Comparison of ENCODE assay signal across 9 mouse cellular contexts in the genomic region with DNA sequence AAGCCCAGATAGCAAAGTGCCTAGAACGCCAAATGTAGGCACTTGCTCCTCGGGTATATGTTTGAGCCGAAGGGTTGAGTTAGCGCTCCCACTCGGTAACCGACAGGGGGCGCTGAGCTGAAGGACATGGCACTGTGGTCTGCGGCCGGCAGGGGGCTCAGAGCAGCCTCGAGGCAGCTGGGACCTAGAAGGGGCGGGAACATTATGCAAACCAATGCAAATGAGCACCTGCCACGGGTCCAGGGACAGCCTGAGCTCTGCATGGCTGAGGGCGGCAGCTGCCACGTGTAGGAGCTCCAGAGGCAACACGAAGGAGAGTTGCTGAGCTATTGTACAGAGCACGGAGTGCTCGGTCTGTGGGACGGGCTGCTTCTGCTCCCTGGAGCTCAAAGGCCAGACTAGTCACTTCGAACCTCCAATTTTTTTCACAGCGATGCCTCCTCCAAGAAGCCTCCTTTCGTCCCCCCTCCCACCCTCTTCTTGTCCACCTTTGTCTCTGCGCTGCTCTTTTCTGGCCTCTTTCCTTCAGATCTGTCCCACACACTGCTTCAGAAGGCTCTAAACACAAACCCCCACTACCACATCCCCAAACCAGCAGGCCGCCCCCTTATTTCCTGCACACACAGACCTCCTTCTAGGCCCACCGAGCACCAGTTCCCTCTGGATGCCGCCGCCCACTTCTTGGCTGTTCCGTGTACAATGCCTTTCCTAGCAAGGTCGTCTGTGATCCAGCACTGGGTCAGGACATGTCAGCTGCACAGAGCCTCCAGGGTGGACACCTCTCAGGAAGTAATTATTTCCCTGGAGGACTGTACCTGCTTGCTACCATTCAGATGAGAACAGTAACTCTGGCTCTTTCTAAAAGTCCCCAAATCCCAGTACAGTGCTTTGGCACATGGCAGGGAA. TPM values are rescaled to one million over a fixed set of nuclear protein-coding genes. Genes with fewer than 3 reads are reported as not detected.
A peak's percentile ranks its signal among the peaks of the same experiment; 100 is the strongest.
DNase-seq lines count a peak whose midpoint lies in the region; ATAC-seq and TF ChIP-seq lines count a peak whose summit lies in the region.
"Had no signal": no experiment of that assay in that cellular context is flagged by ENCODE, and none has a peak within 500 bp of the region (broad histone marks: within the 10 kb centered on the region; RNA-seq: fewer than 3 reads in every experiment).

No protein-coding gene starts in this region.

- no peak overlapping the region for H3K27ac ChIP-seq in kidney, embryonic 14.5 days (ENCODE audit: low read depth, low read length)
- H3K27ac ChIP-seq in limb, embryonic 14.5 days (replicated peaks; ENCODE audit: low read depth, low read length) = no peak overlapping the region
- no peak overlapping the region for H3K27ac ChIP-seq in midbrain, postnatal 0 days (ENCODE audit: low read depth, low read length)
- no peak overlapping the region for H3K27ac ChIP-seq in stomach, embryonic 14.5 days (ENCODE audit: low read length)
- H3K27ac ChIP-seq: embryonic facial prominence, embryonic 13.5 days had no signal

- no peaks in the 10 kb centered on the region; the same call in 1 of the 2 replicates for H3K27me3 ChIP-seq in kidney, embryonic 14.5 days (ENCODE audit: control insufficient read depth, insufficient read depth, low read length)
- no peaks in the 10 kb centered on the region for H3K27me3 ChIP-seq in limb, embryonic 14.5 days (ENCODE audit: control insufficient read depth, insufficient read depth, low read length)
- H3K27me3 ChIP-seq in midbrain, postnatal 0 days (ENCODE audit: insufficient read depth, low read length) = no peaks in the 10 kb centered on the region
- no peaks in the 10 kb centered on the region for H3K27me3 ChIP-seq in stomach, embryonic 14.5 days (ENCODE audit: control insufficient read depth, insufficient read depth, low read length)

- H3K4me3 ChIP-seq in kidney, embryonic 14.5 days (ENCODE audit: low read length) = no peak overlapping the region
- no peak overlapping the region for H3K4me3 ChIP-seq in limb, embryonic 14.5 days (replicated peaks; ENCODE audit: low read length)
- no peak overlapping the region for H3K4me3 ChIP-seq in midbrain, postnatal 0 days (ENCODE audit: low read depth, low read length)
- no peak overlapping the region for H3K4me3 ChIP-seq in stomach, embryonic 14.5 days (ENCODE audit: low read depth, low read length)
- H3K4me3 ChIP-seq: embryonic facial prominence, embryonic 13.5 days had no signal

- no peak for TF ChIP-seq POLR2A in limb, embryonic 14.5 days (IDR thresholded peaks at IDR 0.05; ENCODE audit: borderline replicate concordance, extremely low read depth, insufficient read depth, insufficient read length)

- peak; percentile 71 for ATAC-seq in kidney, embryonic 14.5 days (ENCODE audit: low FRiP score, low TSS enrichment)
- ATAC-seq in limb, embryonic 14.5 days (ENCODE audit: low FRiP score, low read depth) = peak; percentile 66; the same call in 1 of the 2 replicates
- peak; percentile 67 for ATAC-seq in midbrain, postnatal 0 days (ENCODE audit: low FRiP score)
- ATAC-seq in stomach, embryonic 14.5 days (ENCODE audit: insufficient number of reproducible peaks, insufficient read depth, low FRiP score, low read depth) = peak; percentile 70

- no peaks in the 10 kb centered on the region for H3K36me3 ChIP-seq in kidney, embryonic 14.5 days (ENCODE audit: control insufficient read depth, insufficient read depth, low read length)
- H3K36me3 ChIP-seq in limb, embryonic 14.5 days (ENCODE audit: control insufficient read depth, insufficient read depth, low read length) = no peaks in the 10 kb centered on the region
- H3K36me3 ChIP-seq in midbrain, postnatal 0 days (ENCODE audit: insufficient read depth, low read length) = 0 out of 2 replicates have a peak, but pooled peaks cover 3% of the 10 kb centered on the region
- H3K36me3 ChIP-seq in stomach, embryonic 14.5 days (ENCODE audit: control insufficient read depth, insufficient read depth, low read length) = no peaks in the 10 kb centered on the region
- H3K36me3 ChIP-seq: embryonic facial prominence, embryonic 13.5 days had no signal

- TF ChIP-seq CTCF in midbrain, postnatal 0 days (IDR thresholded peaks at IDR 0.05) = peak; percentile 99

- H3K9me3 ChIP-seq in kidney, embryonic 14.5 days (ENCODE audit: control insufficient read depth, low read length) = no peaks in the 10 kb centered on the region
- H3K9me3 ChIP-seq in limb, embryonic 14.5 days (ENCODE audit: control insufficient read depth, low read length) = no peaks in the 10 kb centered on the region
- H3K9me3 ChIP-seq in midbrain, postnatal 0 days (ENCODE audit: low read length) = no peaks in the 10 kb centered on the region
- no peaks in the 10 kb centered on the region for H3K9me3 ChIP-seq in stomach, embryonic 14.5 days (ENCODE audit: control insufficient read depth, low read depth, low read length)
- H3K9me3 ChIP-seq: embryonic facial prominence, embryonic 13.5 days had no signal

- DNase-seq in ovary, postnatal 14 days (ENCODE audit: low spot score) = peak; percentile 65
- no peak for DNase-seq in ovary, postnatal 10 days (ENCODE audit: low spot score)
- DNase-seq in cerebellum, postnatal 10 days = peak; percentile 97 to 99
- DNase-seq in frontal cortex, postnatal 14 days (ENCODE audit: low spot score in 2 of 2) = peak; percentile 80 to 85
- DNase-seq in limb, embryonic 14.5 days (ENCODE audit: low spot score) = peak; percentile 74
- DNase-seq in midbrain, postnatal 0 days (ENCODE audit: low spot score) = peak; percentile 96

- H3K4me2 ChIP-seq in kidney, embryonic 14.5 days (replicated peaks; ENCODE audit: low read depth, low read length) = no peak overlapping the region
- H3K4me2 ChIP-seq in limb, embryonic 14.5 days (replicated peaks; ENCODE audit: low read depth, low read length, severe bottlenecking) = no peak overlapping the region
- no peak overlapping the region for H3K4me2 ChIP-seq in midbrain, postnatal 0 days (ENCODE audit: low read depth, low read length, poor library complexity, severe bottlenecking)
- H3K4me2 ChIP-seq in stomach, embryonic 14.5 days (replicated peaks; ENCODE audit: low read depth, low read length) = no peak overlapping the region
- H3K4me2 ChIP-seq: embryonic facial prominence, embryonic 13.5 days had no signal

- H3K9ac ChIP-seq in kidney, embryonic 14.5 days (ENCODE audit: low read depth, low read length) = no peak overlapping the region
- no peak overlapping the region for H3K9ac ChIP-seq in limb, embryonic 14.5 days (ENCODE audit: low read depth, low read length, severe bottlenecking)
- no peak overlapping the region for H3K9ac ChIP-seq in midbrain, postnatal 0 days (replicated peaks; ENCODE audit: low read length, poor library complexity, severe bottlenecking)
- H3K9ac ChIP-seq in stomach, embryonic 14.5 days (replicated peaks; ENCODE audit: low read depth, low read length) = no peak overlapping the region

- H3K4me1 ChIP-seq in kidney, embryonic 14.5 days (ENCODE audit: control insufficient read depth, insufficient read depth, low read length) = peaks cover 34% of the 10 kb centered on the region; the same call in 1 of the 2 replicates
- no peaks in the 10 kb centered on the region for H3K4me1 ChIP-seq in limb, embryonic 14.5 days (ENCODE audit: control insufficient read depth, insufficient read depth, low read length)
- no peaks in the 10 kb centered on the region for H3K4me1 ChIP-seq in midbrain, postnatal 0 days (ENCODE audit: insufficient read depth, low read length)
- 0 out of 2 replicates have a peak, but pooled peaks cover 6% of the 10 kb centered on the region for H3K4me1 ChIP-seq in stomach, embryonic 14.5 days (ENCODE audit: control insufficient read depth, insufficient read depth, low read length)

- 32% methylated on average over 28 of the region's 28 CpGs for WGBS in kidney, embryonic 14.5 days
- 33% methylated on average over 28 of the region's 28 CpGs for WGBS in limb, embryonic 14.5 days
- WGBS in midbrain, postnatal 0 days = 28% methylated on average over 28 of the region's 28 CpGs
- WGBS in stomach, embryonic 14.5 days = 34% methylated on average over 28 of the region's 28 CpGs

RNA-seq across cellular contexts. Expression of gene Tmem54, which starts 8.0 kb away (rescaled TPM):
- polyA plus RNA-seq in kidney, embryonic 14.5 days (2014; fragmentation: Nextera tagmentation; extraction: Ambion mirVana) = 8.5 and 10.0 TPM in 2 replicates
- 8.8 and 9.9 TPM in 2 replicates for polyA plus RNA-seq in limb, embryonic 14.5 days (2012; rRNA removed)
- 11.1 and 13.3 TPM in 2 replicates for polyA plus RNA-seq in limb, embryonic 14.5 days (2014; fragmentation: Nextera tagmentation; extraction: Ambion mirVana)
- total RNA-seq in midbrain, postnatal 0 days (2014; rRNA removed) = 0.99 TPM in 1 of 2 replicates, not detected in the other
- polyA plus RNA-seq in midbrain, postnatal 0 days (2015; fragmentation: Nextera tagmentation; extraction: Ambion mirVana) = 0.21 TPM in 1 of 2 replicates, not detected in the other
- 20.9 and 22.6 TPM in 2 replicates for polyA plus RNA-seq in stomach, embryonic 14.5 days (2014; fragmentation: Nextera tagmentation; extraction: Ambion mirVana)

RNA-seq across cellular contexts. Expression of gene Hpca, which starts 8.5 kb away (rescaled TPM):
- 0.83 TPM in 2 replicates for polyA plus RNA-seq in kidney, embryonic 14.5 days (2014; fragmentation: Nextera tagmentation; extraction: Ambion mirVana)
- 2.1 and 2.4 TPM in 2 replicates for polyA plus RNA-seq in limb, embryonic 14.5 days (2012; rRNA removed)
- 0.39 and 0.94 TPM in 2 replicates for polyA plus RNA-seq in limb, embryonic 14.5 days (2014; fragmentation: Nextera tagmentation; extraction: Ambion mirVana)
- total RNA-seq in midbrain, postnatal 0 days (2014; rRNA removed) = 282 and 292 TPM in 2 replicates
- 217 and 238 TPM in 2 replicates for polyA plus RNA-seq in midbrain, postnatal 0 days (2015; fragmentation: Nextera tagmentation; extraction: Ambion mirVana)
- polyA plus RNA-seq in stomach, embryonic 14.5 days (2014; fragmentation: Nextera tagmentation; extraction: Ambion mirVana) = 1.1 and 2.0 TPM in 2 replicates

RNA-seq across cellular contexts. Expression of gene Fndc5, which starts 23.5 kb away (rescaled TPM):
- polyA plus RNA-seq in kidney, embryonic 14.5 days (2014; fragmentation: Nextera tagmentation; extraction: Ambion mirVana) = 4.3 and 5.7 TPM in 2 replicates
- polyA plus RNA-seq in limb, embryonic 14.5 days (2012; rRNA removed) = 32.8 and 32.9 TPM in 2 replicates
- polyA plus RNA-seq in limb, embryonic 14.5 days (2014; fragmentation: Nextera tagmentation; extraction: Ambion mirVana) = 25.2 and 31.0 TPM in 2 replicates
- 22.5 and 36.3 TPM in 2 replicates for total RNA-seq in midbrain, postnatal 0 days (2014; rRNA removed)
- polyA plus RNA-seq in midbrain, postnatal 0 days (2015; fragmentation: Nextera tagmentation; extraction: Ambion mirVana) = 14.6 and 16.1 TPM in 2 replicates
- 1.4 TPM in 2 replicates for polyA plus RNA-seq in stomach, embryonic 14.5 days (2014; fragmentation: Nextera tagmentation; extraction: Ambion mirVana)

RNA-seq across cellular contexts. Expression of gene Rnf19b, which starts 55.3 kb away (rescaled TPM):
- polyA plus RNA-seq in kidney, embryonic 14.5 days (2014; fragmentation: Nextera tagmentation; extraction: Ambion mirVana) = 6.0 and 7.6 TPM in 2 replicates
- 28.1 and 29.1 TPM in 2 replicates for polyA plus RNA-seq in limb, embryonic 14.5 days (2012; rRNA removed)
- 9.9 and 10.0 TPM in 2 replicates for polyA plus RNA-seq in limb, embryonic 14.5 days (2014; fragmentation: Nextera tagmentation; extraction: Ambion mirVana)
- total RNA-seq in midbrain, postnatal 0 days (2014; rRNA removed) = 138 and 160 TPM in 2 replicates
- polyA plus RNA-seq in midbrain, postnatal 0 days (2015; fragmentation: Nextera tagmentation; extraction: Ambion mirVana) = 34.8 and 40.2 TPM in 2 replicates
- polyA plus RNA-seq in stomach, embryonic 14.5 days (2014; fragmentation: Nextera tagmentation; extraction: Ambion mirVana) = 6.9 and 7.2 TPM in 2 replicates

Comparison
In these comparisons a context has a peak if more than half of its experiments do, and no peak if none do; other contexts are left out.
1. RNA of gene Hpca, which starts 8.5 kb away (polyA plus RNA-seq): 217 to 238 TPM in midbrain, postnatal 0 days; 0.39 to 2.4 TPM in limb, embryonic 14.5 days, 1.1 to 2.0 TPM in stomach, embryonic 14.5 days and 0.83 TPM in kidney, embryonic 14.5 days; every median in the first group is over 10 times any median in the second.
2. Peak in every context shown above with its lines, with median percentiles within 50 percentile points of each other: ATAC-seq.